Mouse (Mus musculus): ENCODE results near the gene Rbm19. TPM values are rescaled to one million over a fixed set of nuclear protein-coding genes. Genes with fewer than 3 reads are reported as not detected.
A peak's percentile ranks its signal among the peaks of the same experiment; 100 is the strongest.

Rbm19 gene
- total and polyA plus RNA-seq, 3 experiments: 66.3 to 74.3 TPM; not detected in 1

GRCm38 (mm10) chr5:120135823-120136222 is 19.6 kb downstream of the Rbm19 start:
- peaks cover 16 to 39% of the 10 kb centered on the region in 2 experiments for H3K4me1 ChIP-seq (ENCODE audit: control insufficient read depth in 1 of 2, insufficient read depth in 2 of 2, low read length in 2 of 2)
- peak overlapping the region; percentile 30 for H3K9ac ChIP-seq (ENCODE audit: control insufficient read depth, low read depth, low read length, poor library complexity, severe bottlenecking)
- peaks cover 0 to 35% of the 10 kb centered on the region in 2 experiments; a peak in 3 of 4 replicates for H3K36me3 ChIP-seq (ENCODE audit: control insufficient read depth in 1 of 2, insufficient read depth in 2 of 2, low read length in 2 of 2)
- peaks cover 4% of the 10 kb centered on the region for H3K79me2 ChIP-seq (ENCODE audit: control insufficient read depth, insufficient read depth, low read length, poor library complexity)
- H3K9me3 ChIP-seq (replicated peaks; ENCODE audit: insufficient read depth, low read length): no peaks in the 10 kb centered on the region
- no peak for DNase-seq (ENCODE audit: low read depth, low spot score)
- peak overlapping the region; percentile 76 for H3K27ac ChIP-seq (ENCODE audit: control insufficient read depth, low read depth, low read length)
- no peaks in the 10 kb centered on the region for H3K27me3 ChIP-seq (ENCODE audit: control insufficient read depth in 1 of 2, insufficient read depth in 2 of 2, low read length in 2 of 2)
- H3K4me3 ChIP-seq (ENCODE audit: control insufficient read depth in 1 of 2, insufficient read depth in 1 of 2, low read depth in 2 of 2, low read length in 2 of 2): no peak overlapping the region
- TF ChIP-seq MAX (IDR thresholded peaks at IDR 0.05; ENCODE audit: low read length): 0 out of 2 replicates have a peak, but pooled peaks have one; percentile 28
- no peak for TF ChIP-seq POLR2AphosphoS2 (IDR thresholded peaks at IDR 0.05; ENCODE audit: low read length)

DNA sequence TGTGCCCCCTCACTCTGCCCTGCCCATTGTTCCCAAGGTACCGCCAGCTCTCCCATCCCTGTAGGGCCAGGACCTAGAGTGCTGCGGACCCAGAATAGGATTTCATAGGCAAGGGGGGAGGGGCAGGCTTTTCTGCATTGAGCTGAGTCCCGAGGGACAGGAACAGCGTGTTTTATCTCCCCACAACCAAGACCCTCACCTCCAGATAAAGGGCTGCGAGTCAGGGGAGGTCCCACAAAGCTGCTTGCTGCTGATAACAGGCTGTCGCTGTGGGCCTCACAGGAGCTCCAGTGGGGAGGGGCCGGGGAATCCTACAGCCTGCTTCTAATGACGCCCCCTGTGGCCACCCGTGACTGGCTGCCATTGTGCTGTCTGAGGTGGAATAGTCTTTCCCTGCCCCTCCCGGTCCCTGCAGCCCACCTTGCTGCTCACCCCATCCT is 20.0 kb downstream of the Rbm19 start:
- Histone ChIP-seq H3K9me3 (replicated peaks; ENCODE audit: insufficient read depth, low read length) (no peaks in the 10 kb centered on the region), H3K4me3 (ENCODE audit: control insufficient read depth in 1 of 2, insufficient read depth in 1 of 2, low read depth in 2 of 2, low read length in 2 of 2) (no peak overlapping the region), H3K79me2 (ENCODE audit: control insufficient read depth, insufficient read depth, low read length, poor library complexity) (peaks cover 4% of the 10 kb centered on the region), H3K4me1 (ENCODE audit: control insufficient read depth in 1 of 2, insufficient read depth in 2 of 2, low read length in 2 of 2) (peaks cover 16 to 39% of the 10 kb centered on the region in 2 experiments), H3K9ac (ENCODE audit: control insufficient read depth, low read depth, low read length, poor library complexity, severe bottlenecking) (peak overlapping the region; percentile 46), H3K36me3 (ENCODE audit: control insufficient read depth in 1 of 2, insufficient read depth in 2 of 2, low read length in 2 of 2) (peaks cover 0 to 35% of the 10 kb centered on the region in 2 experiments; a peak in 3 of 4 replicates), H3K27me3 (ENCODE audit: control insufficient read depth in 1 of 2, insufficient read depth in 2 of 2, low read length in 2 of 2) (no peaks in the 10 kb centered on the region), H3K27ac (ENCODE audit: control insufficient read depth, low read depth, low read length) (peak overlapping the region; percentile 76)
- peak; percentile 93 for DNase-seq (ENCODE audit: low read depth, low spot score)
- peak; percentile 30; the same call in 1 of the 2 replicates for TF ChIP-seq MYB (IDR thresholded peaks at IDR 0.05; ENCODE audit: low read depth, low read length)
- TF ChIP-seq ELF1 (IDR thresholded peaks at IDR 0.05; ENCODE audit: low read depth, low read length): peak; percentile 42; the same call in 1 of the 2 replicates
- peak; percentile 98 to 99 for TF ChIP-seq EP300 (IDR thresholded peaks at IDR 0.05; ENCODE audit: low read depth in 1 of 2, low read length in 2 of 2)
- TF ChIP-seq MYC (IDR thresholded peaks at IDR 0.05; ENCODE audit: low read depth, low read length): 0 out of 2 replicates have a peak, but pooled peaks have one; percentile 63
- TF ChIP-seq CTCF (IDR thresholded peaks at IDR 0.05 in 2 of 3, conservative IDR thresholded peaks at IDR 0.05 in 1 of 3; ENCODE audit: control insufficient read depth in 1 of 3, insufficient read depth in 1 of 3, low read depth in 2 of 3, low read length in 3 of 3, poor library complexity in 1 of 3, severe bottlenecking in 1 of 3): peak in 2 of 3 experiments; percentile 49 to 56; a peak in 4 of 6 replicates
- TF ChIP-seq GABPA (IDR thresholded peaks at IDR 0.05; ENCODE audit: low read depth, low read length): no peak
- TF ChIP-seq POLR2AphosphoS5 (IDR thresholded peaks at IDR 0.05; ENCODE audit: borderline replicate concordance, low read depth, low read length): no peak
- TF ChIP-seq MAFK (IDR thresholded peaks at IDR 0.05; ENCODE audit: borderline replicate concordance, low read depth, low read length): no peak
- no peak for TF ChIP-seq KAT2A (conservative IDR thresholded peaks at IDR 0.05; ENCODE audit: low read depth, low read length)
- peak; percentile 100 for TF ChIP-seq TCF12 (IDR thresholded peaks at IDR 0.05; ENCODE audit: low read depth, low read length)
- no peak for TF ChIP-seq USF2 (IDR thresholded peaks at IDR 0.05; ENCODE audit: borderline replicate concordance in 1 of 2, insufficient read depth in 1 of 2, low read depth in 1 of 2, low read length in 2 of 2)
- 0 out of 2 replicates have a peak, but pooled peaks have one; percentile 34 for TF ChIP-seq USF1 (IDR thresholded peaks at IDR 0.05; ENCODE audit: low read depth, low read length)
- TF ChIP-seq SIN3A (IDR thresholded peaks at IDR 0.05; ENCODE audit: low read length): peak; percentile 89
- TF ChIP-seq ZC3H11A (IDR thresholded peaks at IDR 0.05; ENCODE audit: low read depth, low read length): no peak
- TF ChIP-seq GATA1 (IDR thresholded peaks at IDR 0.05; ENCODE audit: low read depth, low read length): peak; percentile 99
- TF ChIP-seq RCOR1 (IDR thresholded peaks at IDR 0.05; ENCODE audit: low read depth, low read length): peak; percentile 93
- peak; percentile 60; the same call in 1 of the 2 replicates for TF ChIP-seq POLR2AphosphoS2 (IDR thresholded peaks at IDR 0.05; ENCODE audit: low read length)
- peak; percentile 74 for TF ChIP-seq CHD2 (IDR thresholded peaks at IDR 0.05; ENCODE audit: low read length)
- no peak for TF ChIP-seq SMC3 (IDR thresholded peaks at IDR 0.05; ENCODE audit: low read depth, low read length)
- peak; percentile 60; the same call in 1 of the 2 replicates for TF ChIP-seq BHLHE40 (IDR thresholded peaks at IDR 0.05; ENCODE audit: borderline replicate concordance, low read depth, low read length)
- TF ChIP-seq MEF2A (IDR thresholded peaks at IDR 0.05; ENCODE audit: extremely low read depth, insufficient replicate concordance, low read depth, low read length, poor library complexity, severe bottlenecking): peak; percentile 64; the same call in 1 of the 2 replicates
- peak; percentile 96 for TF ChIP-seq MAZ (IDR thresholded peaks at IDR 0.05; ENCODE audit: low read depth, low read length)
- no peak for TF ChIP-seq ZMIZ1 (IDR thresholded peaks at IDR 0.05; ENCODE audit: low read depth, low read length)
- TF ChIP-seq HCFC1 (IDR thresholded peaks at IDR 0.05; ENCODE audit: low read depth, low read length): 0 out of 2 replicates have a peak, but pooled peaks have one; percentile 18
- TF ChIP-seq ETS1 (IDR thresholded peaks at IDR 0.05; ENCODE audit: low read depth, low read length): peak; percentile 93
- TF ChIP-seq POLR2A (IDR thresholded peaks at IDR 0.05; ENCODE audit: control insufficient read depth in 1 of 2, insufficient read depth in 1 of 2, low read depth in 1 of 2, low read length in 2 of 2, poor library complexity in 1 of 2): no peak; a peak in 1 of 4 replicates
- TF ChIP-seq ZNF384 (IDR thresholded peaks at IDR 0.05; ENCODE audit: low read depth, low read length): 0 out of 2 replicates have a peak, but pooled peaks have one; percentile 33
- TF ChIP-seq MAX (IDR thresholded peaks at IDR 0.05; ENCODE audit: low read length): no peak
- TF ChIP-seq RAD21 (IDR thresholded peaks at IDR 0.05; ENCODE audit: low read depth, low read length): no peak
- no peak for TF ChIP-seq CHD1 (IDR thresholded peaks at IDR 0.05; ENCODE audit: low read depth, low read length)
